Mouse (Mus musculus) liver, postnatal 0 days (tissue): ENCODE measurements around the gene 4931422A03Rik. TPM values are rescaled to one million over a fixed set of nuclear protein-coding genes. Genes with fewer than 3 reads are reported as not detected.

Source experiments
- ATAC-seq: fragments of 200-750 bp; cut with Nextera tagmentation; 2 replicates; pipeline ENCODE4 v1.8.0; 2017; ENCODE audit warnings: mild to moderate bottlenecking, moderate library complexity
- DNase-seq: peaks from one replicate; pipeline ENCODE4 v3.0.0-alpha.2; 2016
- H3K27ac ChIP-seq: fragments of 300-500 bp; sonication (generic); 2 replicates; pipeline ENCODE4 v1.5.1; 2014; ENCODE audit warnings: antibody characterized with exemption, moderate library complexity, mild to moderate bottlenecking, low read depth
- H3K27me3 ChIP-seq: fragments of 300-500 bp; sonication (generic); 2 replicates; pipeline ENCODE4 v1.6.1; 2014; ENCODE audit warnings: low read length, control low read depth, mixed read lengths; ENCODE audit not compliant: insufficient read depth
- H3K36me3 ChIP-seq: fragments of 300-500 bp; sonication (generic); replicated peaks from 2 replicates; pipeline ENCODE4 v1.6.1; 2014; ENCODE audit warnings: mild to moderate bottlenecking, control low read depth, low read length, moderate library complexity, mixed read lengths; ENCODE audit not compliant: insufficient read depth
- H3K4me1 ChIP-seq: fragments of 300-500 bp; sonication (generic); 2 replicates; pipeline ENCODE4 v1.6.1; 2014; ENCODE audit warnings: antibody characterized with exemption, mild to moderate bottlenecking, control low read depth; ENCODE audit not compliant: insufficient read depth
- H3K4me2 ChIP-seq: fragments of 300-500 bp; sonication (generic); 2 replicates; pipeline ENCODE4 v1.6.1; 2014; ENCODE audit warnings: low read depth, mild to moderate bottlenecking, low read length, moderate library complexity, mixed read lengths
- H3K4me3 ChIP-seq: fragments of 300-500 bp; sonication (generic); 2 replicates; pipeline ENCODE4 v1.5.1; 2014; ENCODE audit warnings: low read depth, low read length
- H3K9ac ChIP-seq: fragments of 300-500 bp; sonication (generic); replicated peaks from 2 replicates; pipeline ENCODE4 v1.6.1; 2014; ENCODE audit warnings: mild to moderate bottlenecking, moderate library complexity
- H3K9me3 ChIP-seq: fragments of 300-500 bp; sonication (generic); 2 replicates; pipeline ENCODE4 v1.6.1; 2016; ENCODE audit warnings: mild to moderate bottlenecking, control low read depth, low read length, mixed read lengths
- CTCF ChIP-seq: sonication (generic); IDR thresholded peaks from 2 replicates; pipeline ENCODE4 v1.5.1; 2016; ENCODE audit warnings: antibody characterized with exemption, low read depth
- EP300 ChIP-seq: IDR thresholded peaks from 2 replicates; pipeline ENCODE4 v1.6.1; 2016; ENCODE audit warnings: antibody characterized with exemption, low read depth, mild to moderate bottlenecking
- WGBS: fragments of 180-500 bp; shearing (Covaris S2); extraction: QIAGEN DNeasy Blood & Tissue Kit; methylation state at CpG from one replicate; pipeline ENCODE4 v1.1.7; 2014; ENCODE audit not compliant: insufficient replicate concordance; 5-methylcytosine and 5-hydroxymethylcytosine counted together
- polyA plus RNA-seq: library from polyadenylated mRNA; unstranded; fragments of >200 nt; fragmentation: Nextera tagmentation; extraction: Ambion mirVana; gene quantifications from 2 replicates; pipeline ENCODE4 v1.2.1, GENCODE M21; 2015

Gene 4931422A03Rik
- polyA plus RNA-seq, 1 experiment from 2014 or later: 1.5 TPM

DNA sequence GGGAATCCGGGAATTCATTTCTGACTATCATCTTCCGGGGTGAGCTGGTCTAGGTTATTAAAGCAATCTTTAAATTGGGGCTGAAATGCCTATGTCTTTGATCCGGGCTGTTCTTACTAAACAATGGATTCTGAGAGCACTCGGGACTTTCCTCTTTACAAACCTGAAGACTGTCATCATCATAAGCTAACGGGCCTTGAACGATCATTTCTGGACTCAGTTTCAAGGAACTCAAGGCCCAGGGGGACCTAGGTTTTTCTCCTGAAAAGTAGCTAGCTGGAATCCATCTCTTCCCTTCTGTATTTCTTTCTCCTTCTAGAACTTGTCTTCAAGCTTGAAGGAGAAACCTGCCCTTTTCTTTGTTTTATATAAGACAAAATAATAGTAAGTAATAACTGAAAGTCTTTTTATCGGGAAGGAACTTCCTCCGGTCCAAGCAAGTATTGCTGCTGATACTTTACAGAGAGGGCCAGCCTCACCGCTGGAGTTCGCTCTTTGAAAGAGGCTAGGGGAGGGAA, 59.2 kb downstream of the 4931422A03Rik start:
- Histone ChIP-seq H3K27me3 (no peaks in the 10 kb centered on the region), H3K27ac (peak overlapping the region; percentile 87), H3K9ac (peak overlapping the region; percentile 87), H3K4me2 (peak overlapping the region; percentile 78), H3K9me3 (no peaks in the 10 kb centered on the region), H3K36me3 (peaks cover 15% of the 10 kb centered on the region), H3K4me3 (peak overlapping the region; percentile 74), H3K4me1 (peaks cover 19% of the 10 kb centered on the region; the same call in 1 of the 2 replicates)
- no peak for ATAC-seq
- 16% methylated on average over 10 of the region's 10 CpGs for WGBS
- TF ChIP-seq CTCF (no peak), EP300 (no peak)
- DNase-seq: no peak

DNA sequence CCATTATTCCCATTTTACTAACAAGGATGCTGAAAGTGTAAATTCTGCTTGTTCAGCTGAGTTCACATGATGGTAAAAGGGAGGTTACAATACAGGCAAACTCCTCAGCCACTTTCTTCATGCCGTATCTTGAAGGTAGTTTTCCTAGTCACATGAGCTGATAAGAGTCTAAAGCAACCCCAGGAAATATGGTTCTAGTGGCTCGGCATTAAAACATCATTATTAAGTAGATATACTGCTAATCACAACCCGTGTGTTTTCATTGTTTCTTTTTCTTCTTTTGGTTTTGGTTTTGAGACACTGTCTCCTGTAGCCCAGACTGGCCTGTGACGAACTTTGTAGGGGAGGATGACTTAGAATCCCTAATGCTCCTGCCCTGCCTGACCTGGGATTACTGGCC, 60.0 kb downstream of the 4931422A03Rik start:
- Histone ChIP-seq H3K27ac (peak overlapping the region; percentile 69; the same call in 1 of the 2 replicates), H3K9ac (0 out of 2 replicates have a peak overlapping the region, but pooled peaks have one; percentile 26)
- 40% methylated on average over 4 of the region's 4 CpGs for WGBS

DNA sequence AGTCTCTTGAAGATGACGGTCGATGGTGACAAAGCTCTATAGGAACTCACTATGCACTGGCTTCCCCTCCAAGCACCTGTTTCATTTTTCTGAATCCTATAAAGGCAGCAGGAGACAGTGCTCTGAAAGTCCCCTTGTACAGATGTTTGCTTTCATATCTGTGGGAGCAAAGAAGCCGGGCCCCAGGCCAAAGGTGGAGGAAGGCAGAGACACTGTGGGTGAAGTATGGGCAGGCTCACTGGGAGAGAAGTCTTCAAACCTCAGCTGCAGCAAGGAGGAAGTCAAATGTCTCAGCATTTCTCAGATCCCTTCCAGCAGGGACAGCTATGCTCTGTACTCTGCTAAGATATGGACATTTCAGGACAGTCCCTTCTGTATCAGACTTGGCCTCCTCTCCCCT, 62.8 kb downstream of the 4931422A03Rik start:
- H3K27ac ChIP-seq: peak overlapping the region; percentile 5; the same call in 1 of the 2 replicates
- H3K4me1 ChIP-seq: peaks cover 20% of the 10 kb centered on the region
- ATAC-seq (no peak), DNase-seq (no peak)
- peaks cover 8% of the 10 kb centered on the region; the same call in 1 of the 2 replicates for H3K36me3 ChIP-seq
- H3K4me2 ChIP-seq: no peak overlapping the region
- no peaks in the 10 kb centered on the region for H3K27me3 ChIP-seq
- no peaks in the 10 kb centered on the region for H3K9me3 ChIP-seq
- H3K4me3 ChIP-seq: no peak overlapping the region
- H3K9ac ChIP-seq: no peak overlapping the region
- no peak for TF ChIP-seq EP300
- no peak for TF ChIP-seq CTCF
- 60% methylated on average over 3 of the region's 3 CpGs for WGBS

More for the DNA sequence above, 60.0 kb downstream of the 4931422A03Rik start:
- H3K4me2 ChIP-seq: peak overlapping the region; percentile 78
- no peaks in the 10 kb centered on the region for H3K9me3 ChIP-seq
- H3K27me3 ChIP-seq: no peaks in the 10 kb centered on the region
- H3K4me3 ChIP-seq: peak overlapping the region; percentile 74
- DNase-seq (no peak), ATAC-seq (no peak)
- TF ChIP-seq EP300 (no peak), CTCF (no peak)
- H3K4me1 ChIP-seq: peaks cover 20% of the 10 kb centered on the region; the same call in 1 of the 2 replicates
- H3K36me3 ChIP-seq: peaks cover 11% of the 10 kb centered on the region

DNA sequence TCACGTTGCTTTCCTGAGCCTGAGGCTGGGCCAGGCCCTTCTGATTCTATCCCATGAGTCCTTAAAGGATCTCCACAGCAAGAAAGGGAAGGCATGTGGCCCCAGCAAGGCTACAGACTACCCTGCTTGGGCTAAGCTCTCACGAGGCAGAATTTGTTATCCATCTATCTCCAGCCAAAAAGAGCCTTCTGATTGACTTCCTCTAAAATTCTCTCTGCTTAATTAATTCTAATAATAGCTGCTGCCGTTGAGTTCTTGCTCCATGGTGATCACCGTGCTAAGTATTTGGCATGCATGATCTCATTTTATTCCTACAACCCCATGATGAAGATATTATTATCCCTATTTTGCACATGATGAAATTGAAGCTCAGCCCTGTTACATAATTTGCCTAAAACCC, 65.8 kb downstream of the 4931422A03Rik start:
- Histone ChIP-seq H3K4me1 (peaks cover 22% of the 10 kb centered on the region), H3K27ac (peak overlapping the region; percentile 94), H3K27me3 (no peaks in the 10 kb centered on the region), H3K9me3 (no peaks in the 10 kb centered on the region), H3K4me3 (peak overlapping the region; percentile 53; the same call in 1 of the 2 replicates), H3K36me3 (peaks cover 8% of the 10 kb centered on the region; the same call in 1 of the 2 replicates), H3K4me2 (peak overlapping the region; percentile 67), H3K9ac (peak overlapping the region; percentile 75)
- DNase-seq (no peak), ATAC-seq (no peak)
- 36% methylated on average over 4 of the region's 4 CpGs for WGBS
- TF ChIP-seq EP300 (no peak), CTCF (no peak)

DNA sequence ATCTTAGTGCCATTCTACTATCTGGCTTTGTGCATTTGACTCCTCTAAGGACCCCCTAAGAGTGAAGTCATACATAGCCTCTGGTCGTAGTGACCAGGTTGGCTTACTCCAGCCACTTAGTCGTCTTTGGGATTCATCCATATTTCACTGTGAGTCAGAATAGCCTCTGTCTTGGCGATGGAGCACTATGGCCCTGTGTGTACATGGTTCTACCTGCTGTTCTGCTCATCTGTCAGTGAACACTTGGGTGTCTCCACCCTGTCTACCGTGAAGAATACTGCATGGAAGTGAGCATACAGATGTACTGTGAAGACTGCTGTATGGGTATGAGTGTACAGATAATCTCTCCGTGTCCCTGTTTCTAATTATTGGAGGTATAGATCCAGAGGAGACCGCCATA, 68.6 kb downstream of the 4931422A03Rik start:
- peaks cover 28% of the 10 kb centered on the region for H3K4me1 ChIP-seq
- peak overlapping the region; percentile 67 for H3K4me2 ChIP-seq
- H3K9ac ChIP-seq: peak overlapping the region; percentile 75
- ATAC-seq: peak; percentile 30
- TF ChIP-seq EP300: no peak
- no peak for TF ChIP-seq CTCF
- peak overlapping the region; percentile 53 for H3K4me3 ChIP-seq
- WGBS: 71% methylated on average over 6 of the region's 6 CpGs
- peak overlapping the region; percentile 94 for H3K27ac ChIP-seq
- peaks cover 8% of the 10 kb centered on the region; the same call in 1 of the 2 replicates for H3K36me3 ChIP-seq
- no peaks in the 10 kb centered on the region for H3K27me3 ChIP-seq
- no peak for DNase-seq
- no peaks in the 10 kb centered on the region for H3K9me3 ChIP-seq

DNA sequence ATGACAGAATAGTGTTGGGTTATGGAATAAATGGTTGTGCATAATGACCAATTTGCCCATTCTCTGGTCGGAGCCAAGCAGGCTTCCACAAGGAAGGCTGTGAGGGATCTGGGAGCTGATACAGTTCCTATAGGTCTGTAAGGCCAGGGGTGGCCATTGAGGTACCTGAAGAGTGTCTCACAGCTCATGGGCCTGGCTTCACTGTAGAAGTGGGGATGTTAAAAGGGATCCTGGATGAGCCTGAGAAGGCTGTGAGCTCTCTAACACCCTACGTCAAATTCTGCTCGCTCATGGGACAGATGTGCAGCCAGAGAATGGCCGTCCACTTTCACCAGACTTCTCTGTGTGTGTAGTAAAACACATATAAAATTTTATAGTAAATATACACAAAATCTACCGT, 69.1 kb downstream of the 4931422A03Rik start:
- Histone ChIP-seq H3K27me3 (no peaks in the 10 kb centered on the region), H3K9ac (peak overlapping the region; percentile 75), H3K4me1 (peaks cover 28% of the 10 kb centered on the region), H3K4me3 (peak overlapping the region; percentile 53), H3K9me3 (no peaks in the 10 kb centered on the region), H3K36me3 (peaks cover 8% of the 10 kb centered on the region; the same call in 1 of the 2 replicates), H3K27ac (peak overlapping the region; percentile 94), H3K4me2 (peak overlapping the region; percentile 67)
- TF ChIP-seq CTCF (no peak), EP300 (no peak)
- 0 out of 2 replicates have a peak, but pooled peaks have one; percentile 7 for ATAC-seq
- WGBS: 62% methylated on average over 5 of the region's 5 CpGs
- no peak for DNase-seq
